Mouse (Mus musculus) heart, postnatal 0 days (tissue): ENCODE measurements around the gene Adgrd1.

ENCODE experiments used
- CTCF ChIP-seq: IDR thresholded peaks from 2 replicates; pipeline ENCODE4 v1.5.1; 2016; ENCODE audit warnings: antibody characterized with exemption, control low read depth, low read depth
- EP300 ChIP-seq: IDR thresholded peaks from 2 replicates; pipeline ENCODE4 v1.6.1; 2016; ENCODE audit warnings: antibody characterized with exemption, low read depth

- TF ChIP-seq EP300 (no peak), CTCF (no peak)
Observed at GRCm38 (mm10) chr5:129169567-129169966, 73.0 kb downstream of the Adgrd1 start.
